Mouse (Mus musculus): ENCODE measurements around the gene Foxk2.

DNA sequence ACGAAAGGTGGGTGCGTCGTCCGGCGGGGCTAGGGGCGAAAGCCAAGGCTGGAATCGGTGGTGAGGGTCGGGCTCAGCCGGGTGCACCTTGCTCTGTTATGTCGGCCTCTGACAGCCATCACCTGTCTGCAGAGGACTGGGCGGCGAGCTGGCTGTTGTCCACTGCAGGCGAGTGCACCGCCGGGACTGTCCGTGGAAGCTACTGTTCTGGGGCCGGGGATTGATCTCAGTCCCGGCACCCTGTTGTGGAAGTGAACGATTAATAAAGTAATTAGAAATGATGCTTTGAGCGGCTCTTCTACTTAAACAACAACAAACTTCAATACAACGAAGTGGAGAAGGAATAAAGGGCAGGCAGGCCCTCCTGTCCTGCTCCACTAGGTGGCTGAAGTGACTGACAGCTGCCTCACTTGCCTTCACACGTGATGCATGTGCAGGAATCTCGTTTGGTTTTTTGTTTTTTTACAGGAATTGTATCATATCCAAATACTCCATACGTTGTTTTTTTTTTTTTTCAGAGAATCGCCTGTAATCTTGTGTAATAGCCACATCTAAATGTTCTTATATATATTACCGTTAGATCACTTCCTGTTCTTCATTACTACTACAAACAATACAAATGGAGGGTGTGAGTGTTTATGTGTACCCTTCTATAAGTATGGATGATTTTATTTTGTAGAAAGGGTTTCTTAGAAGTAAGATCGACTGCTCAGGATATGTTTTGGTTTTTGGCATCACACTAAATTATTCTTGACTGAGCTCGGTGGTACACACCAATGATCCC is 22.3 kb upstream of the Foxk2 start:
- TF ChIP-seq CTCF (IDR thresholded peaks at IDR 0.05; ENCODE audit: low read depth), result peak; percentile 81
- no peak for TF ChIP-seq EP300 (IDR thresholded peaks at IDR 0.05; ENCODE audit: low read depth)
